Mouse (Mus musculus) left cerebral cortex, postnatal 25 days (tissue): ENCODE data around the gene Olfr922. TPM values are rescaled to one million over a fixed set of nuclear protein-coding genes. Genes with fewer than 3 reads are reported as not detected.

Experiments used
- DNase-seq, 2 experiments: peaks; one replicate each; pipeline ENCODE4 v3.0.0; 2022; ENCODE audit warnings: low spot score in 2 of 2, mixed read lengths in 1 of 2
- intact Hi-C: fragments of 180-260 bp; cut with DNase I; formaldehyde crosslinking; loops from one replicate; pipeline ENCODE4 v1.15.1; 2025
- total RNA-seq, 2 experiments: library from RNA; stranded (reverse); gene quantifications; 2 replicates each; pipeline ENCODE4 v1.2.3; 2021

Gene Olfr922
- not detected for total RNA-seq

DNA sequence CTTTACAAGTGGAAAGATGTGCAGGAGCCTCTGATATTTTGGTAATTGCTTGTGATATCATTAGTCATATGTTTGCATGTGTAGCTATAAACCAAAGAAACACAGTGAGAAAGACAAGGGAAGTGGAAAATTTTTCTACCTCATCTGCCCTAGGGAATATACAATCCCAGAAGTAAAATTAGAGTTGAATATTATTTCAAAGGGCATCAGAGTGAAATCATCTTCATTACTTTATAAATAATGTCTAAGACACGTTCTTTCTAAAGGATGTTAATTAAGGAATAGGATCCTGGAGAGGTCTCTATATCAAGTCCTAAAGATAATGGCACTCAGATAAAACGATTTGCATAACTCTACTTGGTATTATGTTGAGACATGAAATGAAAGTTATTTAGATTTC, at the start of gene Olfr922:
Gene Olfr922 (plus strand): TSS at position 301 of the 400 bp plus-strand sequence.
- DNase-seq: no peak
- intact Hi-C loops: no loop called here

- intact Hi-C loops: no loop called here
- no peak for DNase-seq
Observed at GRCm38 (mm10) chr9:38772768-38773167, 41.6 kb upstream of the Olfr922 start, which contains the start of gene Olfr921. Gene Olfr921 (plus strand): TSS chr9:38773068.

GRCm38 (mm10) chr9:38792689-38793088, 21.7 kb upstream of the Olfr922 start:
- no peak for DNase-seq
- intact Hi-C loops: no loop called here

DNA sequence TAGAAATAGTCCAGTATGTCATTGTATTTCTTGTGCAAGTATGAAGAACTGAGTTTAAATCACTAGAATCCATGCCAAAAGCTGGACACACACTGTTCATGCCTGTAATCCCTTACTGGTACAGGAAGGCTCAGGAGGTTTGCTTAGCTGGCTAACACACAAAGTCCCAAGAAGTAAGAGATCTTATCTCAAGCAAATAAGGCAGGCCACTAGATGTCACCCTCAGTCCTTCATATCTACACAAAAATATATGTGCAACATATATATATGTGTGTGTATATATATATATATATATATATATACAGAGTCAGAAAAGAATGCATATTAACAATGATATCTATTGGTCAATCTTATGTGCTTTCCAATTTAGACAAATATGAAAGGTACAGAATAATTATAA, 8.7 kb upstream of the Olfr922 start:
- peak; percentile 21 to 54 for DNase-seq
- intact Hi-C loops: loop anchor here (5.0 to 10.0 kb wide), 2 partner anchors 699 to 797 kb away; partner anchors contain the start of gene AW551984

DNA sequence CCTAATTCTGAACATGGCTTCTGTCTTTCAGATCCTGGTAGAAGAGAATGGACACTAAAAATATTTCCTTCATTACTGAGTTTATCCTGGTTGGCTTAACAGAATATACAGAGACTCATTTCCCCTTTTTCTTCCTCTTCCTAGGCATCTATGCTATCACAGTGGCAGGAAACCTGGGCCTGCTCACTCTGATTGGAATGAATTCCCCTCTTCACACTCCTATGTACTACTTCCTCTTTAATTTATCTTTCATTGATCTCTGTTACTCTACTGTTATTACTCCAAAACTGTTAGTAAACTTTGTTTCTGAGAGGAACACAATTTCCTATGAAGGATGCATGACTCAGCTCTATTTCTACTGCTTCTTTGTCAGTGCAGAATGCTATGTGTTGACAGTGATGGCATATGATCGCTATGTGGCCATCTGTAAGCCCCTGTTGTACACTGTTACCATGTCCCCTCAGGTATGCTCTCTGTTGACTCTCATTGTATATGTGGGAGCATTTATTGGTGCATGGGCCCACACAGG, 1.1 kb downstream of the Olfr922 start:
- intact Hi-C loops: no loop called here
- DNase-seq: no peak

- intact Hi-C loops: no loop called here
Observed at GRCm38 (mm10) chr9:38826245-38826644, 11.8 kb downstream of the Olfr922 start, which contains the start of gene Olfr923. Gene Olfr923 (plus strand): TSS chr9:38826545.

GRCm38 (mm10) chr9:38833027-38833426, 18.6 kb downstream of the Olfr922 start:
- no peak for DNase-seq
- intact Hi-C loops: no loop called here

More at GRCm38 (mm10) chr9:38826245-38826644, 11.8 kb downstream of the Olfr922 start, which contains the start of gene Olfr923:
- DNase-seq: no peak

DNA sequence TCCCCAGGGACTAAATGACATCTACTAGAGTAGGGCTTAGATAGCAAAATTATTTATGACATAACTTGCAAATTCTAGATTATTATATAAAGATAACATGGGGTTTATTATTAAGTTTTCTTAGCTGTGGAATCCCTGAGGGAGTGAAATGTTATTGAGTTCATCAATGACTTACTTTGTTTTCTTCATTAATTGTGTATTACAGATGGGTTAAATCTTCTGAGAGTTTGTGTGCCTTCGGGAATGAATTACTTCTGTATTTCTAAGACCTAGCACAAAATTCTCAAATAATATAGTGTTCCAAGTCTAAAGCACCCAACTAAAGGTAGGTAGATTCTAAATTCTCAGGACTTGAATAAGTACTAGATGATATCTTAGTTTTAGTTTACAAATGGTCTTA, 29.7 kb downstream of the Olfr922 start, which contains the start of gene Olfr924:
Gene Olfr924 (plus strand): TSS at position 301 of the 400 bp plus-strand sequence.
- intact Hi-C loops: no loop called here
- DNase-seq: no peak

GRCm38 (mm10) chr9:38854760-38855159, 40.3 kb downstream of the Olfr922 start, which contains the start of gene Olfr26:
Gene Olfr26 (plus strand): TSS chr9:38855060.
- DNase-seq: no peak
- intact Hi-C loops: no loop called here

Other genes starting within 250 kb of the Olfr922 start
- gene Olfr912, start 234.4 kb upstream of the Olfr922 start, total RNA-seq: not detected
- not detected for gene Olfr913, start 221.9 kb upstream of the Olfr922 start, total RNA-seq
- not detected for gene Olfr914, start 209.5 kb upstream of the Olfr922 start, total RNA-seq
- gene Olfr916, start 154.7 kb upstream of the Olfr922 start, total RNA-seq: not detected
- gene Olfr917, start 148.8 kb upstream of the Olfr922 start, total RNA-seq: not detected
- not detected for gene Olfr918, start 140.0 kb upstream of the Olfr922 start, total RNA-seq
- not detected for gene Olfr919, start 110.9 kb upstream of the Olfr922 start, total RNA-seq
- 1 to 10 TPM; 7.2 to 7.9 TPM for gene Vwa5a, start 96.3 kb upstream of the Olfr922 start, total RNA-seq
- not detected for gene Olfr920, start 62.3 kb upstream of the Olfr922 start, total RNA-seq
- not detected for gene Olfr921, start 41.5 kb upstream of the Olfr922 start, total RNA-seq
- not detected for gene Olfr923, start 11.9 kb downstream of the Olfr922 start, total RNA-seq
- gene Olfr924, start 29.8 kb downstream of the Olfr922 start, total RNA-seq: not detected
- not detected for gene Olfr26, start 40.4 kb downstream of the Olfr922 start, total RNA-seq
- not detected for gene Olfr926, start 62.5 kb downstream of the Olfr922 start, total RNA-seq
- not detected for gene Olfr930, start 115.2 kb downstream of the Olfr922 start, total RNA-seq
- gene Olfr933, start 157.7 kb downstream of the Olfr922 start, total RNA-seq: not detected
- gene Olfr934, start 173.7 kb downstream of the Olfr922 start, total RNA-seq: not detected
- gene Olfr935, start 185.1 kb downstream of the Olfr922 start, total RNA-seq: not detected
- not detected for gene Olfr146, start 208.8 kb downstream of the Olfr922 start, total RNA-seq